Mouse (Mus musculus): Measurements from ENCODE around the gene Tardbp.

The Tardbp gene

DNA sequence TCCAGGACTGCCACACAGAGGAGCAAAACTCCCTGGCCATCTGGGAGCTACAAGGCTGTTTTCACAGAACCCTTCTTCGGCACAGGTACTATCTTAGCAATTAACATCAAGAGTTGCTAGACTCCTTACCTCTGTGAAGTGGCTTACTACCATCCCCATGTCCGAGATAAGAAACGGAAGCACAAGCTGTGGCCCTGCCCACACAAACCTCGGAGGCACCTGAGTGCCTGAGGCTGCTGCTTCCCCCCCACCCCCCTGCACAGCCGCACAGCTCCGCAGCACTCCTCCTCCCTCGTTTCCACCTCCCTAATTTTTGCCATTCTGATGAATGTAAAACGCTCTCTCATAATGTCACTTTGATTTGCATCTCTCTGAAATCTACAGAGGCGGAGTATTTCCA, 11.5 kb upstream of the Tardbp start:
- DNase-seq (ENCODE audit: low spot score) = no peak

DNA sequence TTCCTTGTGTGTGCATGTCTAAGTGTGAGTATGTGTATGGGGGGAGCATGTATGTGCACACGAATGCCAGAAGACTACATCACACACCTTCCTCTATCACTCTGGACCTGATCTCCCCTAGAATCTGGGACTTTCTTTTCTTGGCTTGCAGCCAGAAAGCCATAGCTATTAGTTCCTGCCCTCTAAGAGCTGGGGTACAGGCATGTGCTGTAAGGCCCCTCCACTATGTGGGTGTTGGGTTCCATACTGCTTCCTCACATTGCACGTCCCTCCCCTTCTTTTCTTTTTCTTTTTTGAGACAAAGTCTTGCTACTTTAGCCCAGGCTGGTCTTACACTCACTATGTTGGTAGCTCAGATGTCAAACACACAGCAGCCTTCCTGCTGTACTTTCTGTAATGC, 8.5 kb upstream of the Tardbp start:
- DNase-seq (ENCODE audit: low spot score) = no peak

DNA sequence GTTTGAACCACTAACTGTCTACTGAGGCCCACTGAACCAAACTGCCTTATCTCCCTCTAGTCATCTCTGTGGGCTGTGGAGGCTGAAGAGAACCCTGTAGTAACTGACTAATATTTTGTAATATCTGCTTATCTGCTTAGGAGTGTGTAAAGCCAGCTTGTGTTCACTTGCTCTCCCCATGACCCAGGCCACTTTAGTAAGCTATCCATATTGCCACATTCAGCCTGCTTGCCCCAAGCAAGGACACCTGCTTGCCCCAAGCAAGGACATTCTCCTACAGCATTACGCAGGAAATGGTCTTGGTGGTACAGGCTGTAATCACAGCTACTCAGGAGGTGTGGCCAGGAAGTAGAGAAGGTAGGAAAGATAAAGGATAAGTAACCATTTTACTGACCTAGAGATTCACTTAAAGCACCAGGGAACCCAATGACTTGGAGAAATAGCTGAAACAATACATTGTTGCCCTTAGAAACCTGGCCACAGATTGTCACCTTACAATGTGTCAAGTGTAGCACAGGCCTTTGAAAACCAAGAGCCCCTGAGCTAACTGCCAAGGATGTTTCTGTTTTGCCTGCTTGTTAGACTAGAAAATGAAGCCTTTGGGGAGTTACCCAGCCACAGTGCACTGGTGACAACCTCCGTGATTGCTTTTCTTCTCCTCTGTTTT, 6.7 kb upstream of the Tardbp start:
- DNase-seq (ENCODE audit: low spot score) = no peak

DNA sequence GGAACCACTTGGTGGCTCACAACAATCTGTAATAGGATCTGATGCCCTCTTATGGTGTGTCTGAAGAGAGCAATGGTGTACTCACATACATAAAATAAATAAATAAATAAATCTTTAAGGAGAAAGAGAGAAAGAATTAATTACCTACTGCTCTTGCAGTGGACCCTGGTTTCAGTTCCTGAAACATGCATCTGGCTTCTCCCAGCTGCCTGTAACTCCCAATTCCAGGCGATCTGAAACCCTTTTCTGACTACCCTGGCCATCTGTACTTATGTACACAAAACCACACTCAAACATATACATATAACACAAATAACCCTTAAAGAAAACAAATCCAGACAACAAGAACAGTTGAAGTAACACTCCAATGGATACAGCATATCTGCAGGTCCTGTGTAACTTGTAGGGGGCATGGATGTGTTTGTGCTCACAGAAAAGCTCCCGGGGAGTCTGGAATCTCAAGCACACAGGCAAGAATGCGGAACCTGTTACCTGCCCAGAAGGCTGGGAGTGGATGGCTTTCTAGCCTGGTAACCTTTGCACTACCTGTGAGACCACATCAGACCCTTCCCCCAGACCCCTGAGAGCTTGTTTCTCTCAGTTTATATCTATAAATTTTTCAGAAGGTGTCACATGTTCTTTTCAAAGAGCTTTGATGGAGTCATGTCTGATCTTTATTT, 5.3 kb upstream of the Tardbp start:
- no peak for DNase-seq (ENCODE audit: low spot score)

GRCm38 (mm10) chr4:148627246-148627645, 427 bp upstream of the Tardbp start:
- DNase-seq (ENCODE audit: low spot score) = no peak

DNA sequence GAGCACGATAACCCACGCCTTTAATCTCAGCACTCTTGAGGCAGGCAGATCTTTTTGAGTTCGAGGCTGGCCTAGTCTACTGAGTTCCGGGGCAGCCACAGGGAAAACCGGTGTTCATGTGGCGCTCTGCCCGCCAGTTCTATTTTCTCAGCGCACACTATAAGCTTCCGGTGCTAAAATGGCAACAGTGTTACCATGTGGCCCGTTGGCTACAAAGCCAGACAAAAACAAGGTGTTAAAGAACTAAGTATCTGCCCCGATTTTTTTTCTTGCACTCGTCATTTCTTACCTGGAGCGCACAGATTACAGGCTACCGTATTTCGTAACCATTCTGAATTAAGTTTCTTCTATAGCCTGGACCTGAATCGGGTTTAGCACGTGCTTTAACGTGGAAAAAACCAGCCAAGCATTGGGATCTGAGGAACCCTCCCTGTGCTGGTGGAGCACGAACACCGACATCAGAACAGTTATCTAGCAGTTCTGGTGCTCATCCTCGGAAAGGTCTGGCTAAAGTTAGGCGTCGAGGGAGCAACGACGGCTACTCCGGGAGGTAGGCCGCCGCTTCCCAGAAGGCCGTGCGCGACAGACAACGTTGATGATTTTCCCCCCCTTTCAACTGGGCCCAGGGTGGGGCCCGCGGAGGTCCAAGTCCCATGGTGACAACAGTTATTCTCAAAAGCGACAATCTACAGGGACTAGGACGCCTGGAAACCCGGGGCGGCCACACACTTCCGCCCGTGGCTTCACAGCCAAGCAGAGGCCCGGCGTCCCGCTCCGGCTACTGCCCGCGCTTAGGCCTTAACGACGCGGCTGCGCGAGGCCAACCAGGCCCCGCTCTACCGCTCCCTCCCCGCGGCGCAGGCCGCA, 830 bp downstream of the Tardbp start:
- no peak for DNase-seq (ENCODE audit: low spot score)

- no peak for DNase-seq (ENCODE audit: low spot score)
Measured at GRCm38 (mm10) chr4:148625010-148625409, 1.8 kb downstream of the Tardbp start.

DNA sequence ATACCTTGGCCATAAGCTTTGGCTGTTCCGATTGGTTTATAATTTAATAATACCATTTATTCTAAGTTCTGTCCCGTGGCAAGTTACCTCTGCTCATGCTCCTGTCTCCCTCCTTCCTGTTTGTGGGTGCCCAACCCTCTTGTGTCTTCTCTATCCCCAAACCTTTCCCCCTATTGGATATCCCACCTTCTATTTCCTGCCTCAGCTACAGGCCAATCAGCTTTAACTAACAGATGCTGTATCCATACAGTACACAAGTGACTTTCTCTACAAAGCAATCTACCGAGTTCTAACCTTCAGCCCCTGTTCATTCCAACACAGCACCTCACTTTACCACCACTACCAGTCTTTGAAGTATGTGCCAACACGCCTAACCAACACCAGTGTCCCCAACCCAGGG, 3.2 kb downstream of the Tardbp start:
- DNase-seq (ENCODE audit: low spot score) = no peak

- DNase-seq (ENCODE audit: low spot score) = no peak
Measured at GRCm38 (mm10) chr4:148622485-148622884, 4.3 kb downstream of the Tardbp start.

- no peak for DNase-seq (ENCODE audit: low spot score)
Measured at GRCm38 (mm10) chr4:148620718-148621117, 6.1 kb downstream of the Tardbp start.

DNA sequence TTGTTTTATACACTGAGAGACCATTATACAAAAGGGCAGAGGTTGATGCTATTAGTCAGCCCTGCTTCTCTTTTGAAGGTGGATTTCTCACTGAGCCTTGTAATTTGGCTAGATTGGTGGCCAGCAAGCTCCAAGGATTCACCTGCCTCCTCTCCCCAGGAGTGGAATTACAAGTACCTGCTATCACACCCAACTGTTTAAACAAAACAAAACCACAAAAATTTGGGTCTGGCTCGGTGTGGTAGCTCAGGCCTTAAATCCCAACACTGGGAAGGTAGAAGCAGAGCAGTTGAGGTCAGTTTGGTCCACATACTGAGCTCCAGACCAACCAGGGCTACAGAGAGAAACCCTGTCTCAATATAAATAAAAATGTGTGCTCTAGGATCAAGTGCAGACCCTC, 7.0 kb downstream of the Tardbp start:
- no peak for DNase-seq (ENCODE audit: low spot score)

- no peak for DNase-seq (ENCODE audit: low spot score)
Measured at GRCm38 (mm10) chr4:148613738-148614137, 13.1 kb downstream of the Tardbp start.

DNA sequence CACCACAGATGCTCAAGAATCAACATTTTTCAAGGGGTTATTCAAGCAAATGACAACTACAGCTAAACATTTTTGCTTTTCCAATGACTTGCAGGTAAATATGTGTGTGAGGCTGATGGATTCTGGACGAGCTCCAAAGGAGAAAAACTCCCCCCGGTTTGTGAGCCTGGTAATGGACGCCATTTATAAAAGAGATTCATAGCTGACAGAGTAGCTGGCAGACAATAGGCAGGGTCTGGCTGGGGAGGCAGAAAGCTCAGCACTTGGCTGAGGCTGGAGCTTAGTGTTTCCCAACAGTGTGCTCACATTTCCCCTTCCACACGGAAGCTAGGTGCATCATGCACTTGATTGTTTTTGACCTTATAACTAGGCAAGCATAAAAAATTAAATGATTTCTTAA, 14.3 kb downstream of the Tardbp start:
- no peak for DNase-seq (ENCODE audit: low spot score)

DNA sequence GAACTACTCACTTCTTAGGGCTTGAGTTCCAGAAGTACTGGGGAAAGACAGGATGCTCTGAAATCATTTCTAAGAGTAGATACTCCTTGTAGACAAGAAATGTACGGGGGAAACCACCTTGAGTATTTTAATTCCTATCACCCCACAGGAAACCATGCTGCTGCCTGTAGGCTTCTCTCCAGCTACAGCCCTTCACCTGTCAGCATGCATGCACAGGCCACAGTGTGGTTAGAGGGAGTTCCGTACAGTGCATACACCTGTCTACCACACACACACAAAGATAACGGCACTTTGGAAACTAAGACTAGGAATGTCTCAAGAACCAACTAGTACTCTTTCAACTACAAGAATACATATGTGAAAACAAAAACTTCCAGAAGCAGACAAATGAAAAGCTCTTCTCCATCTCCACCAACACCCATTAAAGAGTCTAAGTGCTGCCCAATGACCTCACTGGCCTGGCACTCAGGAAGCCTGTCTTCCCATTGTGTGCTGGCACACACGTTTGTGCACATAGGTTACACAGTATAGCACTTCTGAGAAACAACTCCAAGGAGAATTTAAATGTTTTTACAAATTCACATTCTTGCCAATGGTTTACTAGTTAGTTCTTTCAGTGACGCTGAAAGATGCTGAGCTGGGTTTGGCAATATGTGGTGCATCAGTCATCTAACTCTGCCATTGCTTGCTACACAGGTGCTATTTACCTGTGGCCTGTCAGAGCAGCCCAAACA, 16.0 kb downstream of the Tardbp start:
- DNase-seq (ENCODE audit: low spot score) = no peak

DNA sequence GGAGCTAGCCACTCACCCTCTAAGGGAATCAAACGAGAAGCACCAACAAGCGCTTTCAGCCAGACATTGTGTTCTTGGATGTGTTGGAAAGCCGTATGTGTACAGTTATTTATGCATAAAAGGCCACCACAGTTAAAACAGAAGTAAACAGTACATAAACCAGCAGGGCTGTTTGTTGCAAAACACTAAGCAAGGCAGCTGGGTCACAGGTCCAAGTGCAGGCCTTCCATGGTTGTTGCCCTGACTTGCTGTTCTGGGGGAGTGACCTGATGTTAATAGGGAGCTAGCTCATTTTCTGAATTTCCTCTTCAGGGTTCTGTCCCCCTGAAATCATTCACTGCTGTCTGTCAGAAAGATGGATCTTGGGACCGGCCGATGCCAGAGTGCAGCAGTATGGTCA, 17.0 kb downstream of the Tardbp start:
- no peak for DNase-seq (ENCODE audit: low spot score)

DNA sequence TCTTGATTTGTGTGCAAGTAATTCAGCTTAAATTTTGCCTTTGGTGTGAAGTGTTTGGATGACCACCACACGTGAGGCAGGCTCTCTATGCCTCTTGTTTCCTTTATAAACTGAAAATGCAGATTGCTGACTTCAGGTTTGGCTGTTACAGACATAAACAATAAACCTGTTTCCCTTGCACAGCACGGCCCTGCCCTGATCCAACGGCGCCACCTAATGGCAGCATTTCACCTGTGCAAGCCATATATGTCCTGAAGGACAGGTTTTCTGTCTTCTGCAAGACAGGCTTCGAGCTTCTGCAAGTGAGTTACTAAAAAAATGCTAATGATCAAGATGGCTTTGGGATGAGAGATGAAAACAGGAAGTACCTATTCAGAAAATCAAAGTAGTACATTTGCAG, 19.1 kb downstream of the Tardbp start:
- DNase-seq (ENCODE audit: low spot score) = peak; percentile 70

DNA sequence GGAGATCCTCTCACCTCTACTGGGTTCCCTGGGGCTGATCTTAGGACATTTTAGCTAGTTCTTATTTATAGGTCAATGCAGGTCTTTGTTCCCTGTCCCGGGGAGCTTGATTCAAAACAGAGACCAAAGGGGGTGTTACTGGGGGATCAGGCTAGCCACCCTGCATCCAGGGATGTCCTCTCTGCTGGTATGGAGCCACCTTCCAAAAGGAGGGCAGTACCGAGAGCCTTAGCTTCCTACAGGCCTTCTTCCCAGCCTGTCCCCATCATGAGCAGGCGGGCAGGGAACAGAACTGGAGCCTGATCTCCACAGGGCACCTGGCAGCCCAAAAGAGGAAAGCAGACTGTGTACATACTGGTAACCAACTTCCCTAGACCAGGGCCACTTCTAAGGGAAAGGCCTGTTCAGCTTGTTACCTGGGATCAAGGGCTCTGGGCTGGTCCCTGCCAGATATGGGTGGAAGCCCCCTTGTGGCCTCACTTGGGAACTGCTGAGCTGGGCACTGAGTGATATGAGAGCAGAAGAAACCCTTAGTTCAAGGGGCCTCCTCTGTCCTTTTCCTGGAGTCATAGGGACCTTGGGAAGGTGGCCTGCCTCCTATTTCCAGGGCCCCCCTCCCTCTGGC, 22.2 kb downstream of the Tardbp start:
- DNase-seq (ENCODE audit: low spot score) = peak; percentile 61

GRCm38 (mm10) chr4:148604141-148604540, 22.7 kb downstream of the Tardbp start:
- no peak for DNase-seq (ENCODE audit: low spot score)

GRCm38 (mm10) chr4:148603376-148604139, 23.3 kb downstream of the Tardbp start:
- no peak for DNase-seq (ENCODE audit: low spot score)

DNA sequence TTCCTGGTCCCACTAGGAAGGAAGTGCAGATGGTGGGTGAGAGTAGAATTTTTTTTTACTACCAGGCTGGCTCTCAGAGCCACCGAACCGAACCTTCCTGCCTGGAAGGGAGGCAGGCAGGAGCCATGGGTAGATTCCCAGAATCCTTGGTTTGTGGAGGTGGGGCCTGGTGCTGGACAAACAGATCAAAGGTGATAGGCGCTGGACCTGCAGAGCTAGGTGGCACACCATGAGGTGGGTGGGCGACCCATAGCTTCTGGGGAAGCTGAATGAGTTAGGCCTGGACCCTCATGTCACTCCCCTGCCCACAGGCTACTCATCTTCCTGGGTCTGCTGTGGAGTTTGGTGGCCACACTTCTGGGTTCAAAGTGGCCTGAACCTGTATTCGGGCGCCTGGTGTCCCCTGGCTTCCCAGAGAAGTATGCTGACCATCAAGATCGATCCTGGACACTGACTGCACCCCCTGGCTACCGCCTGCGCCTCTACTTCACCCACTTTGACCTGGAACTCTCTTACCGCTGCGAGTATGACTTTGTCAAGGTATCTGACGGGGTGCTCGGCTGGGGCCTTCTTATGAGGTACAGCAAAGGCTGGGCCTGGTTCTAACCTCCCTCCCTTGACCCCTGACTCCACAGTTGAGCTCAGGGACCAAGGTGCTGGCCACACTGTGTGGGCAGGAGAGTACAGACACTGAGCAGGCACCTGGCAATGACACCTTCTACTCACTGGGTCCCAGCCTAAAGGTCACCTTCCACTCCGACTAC, 24.3 kb downstream of the Tardbp start, which contains the start of gene Masp2:
TSS of gene Masp2 (plus strand) at position 198 of the 764 bp plus-strand sequence.
- no peak for DNase-seq (ENCODE audit: low spot score)
